Mouse (Mus musculus) CH12.LX (cell line): ENCODE measurements around the gene Trim59.

Experiments
- CHD2 ChIP-seq: IDR thresholded peaks from 2 replicates; pipeline ENCODE4 v1.6.1; 2011; ENCODE audit warnings: low read length, improper control_type of control experiment
- CTCF ChIP-seq, 2 experiments: IDR thresholded peaks in 1 of 2; conservative IDR thresholded peaks in 1 of 2; 2 replicates each; pipeline ENCODE4 v1.5.1; 2011 to 2012; ENCODE audit warnings: low read depth in 2 of 2, low read length in 2 of 2, improper control_type of control experiment in 1 of 2, inconsistent platforms in 1 of 2, mild to moderate bottlenecking in 1 of 2, moderate library complexity in 1 of 2
- ELF1 ChIP-seq: IDR thresholded peaks from 2 replicates; pipeline ENCODE4 v1.6.1; 2014; ENCODE audit warnings: low read depth, mild to moderate bottlenecking, inconsistent platforms, low read length, improper control_type of control experiment
- POLR2A ChIP-seq: IDR thresholded peaks from 2 replicates; pipeline ENCODE4 v1.6.1; 2011; ENCODE audit warnings: low read depth, mild to moderate bottlenecking, improper control_type of control experiment, low read length
- ZMIZ1 ChIP-seq: IDR thresholded peaks from 2 replicates; pipeline ENCODE4 v1.6.1; 2012; ENCODE audit warnings: low read depth, mild to moderate bottlenecking, inconsistent platforms, low read length, improper control_type of control experiment

GRCm38 (mm10) chr3:69017181-69017580 lies 27.4 kb downstream of the Trim59 start:
- TF ChIP-seq CTCF (conservative IDR thresholded peaks at IDR 0.05 in 1 of 2, IDR thresholded peaks at IDR 0.05 in 1 of 2; ENCODE audit: low read depth in 2 of 2, low read length in 2 of 2) = no peak
- TF ChIP-seq ZMIZ1 = no peak
- TF ChIP-seq CHD2 = no peak
- peak; percentile 26; the same call in 1 of the 2 replicates for TF ChIP-seq POLR2A
- TF ChIP-seq ELF1 = no peak
